Mouse (Mus musculus): Measurements from ENCODE around the gene Eif5b. TPM values are rescaled to one million over a fixed set of nuclear protein-coding genes. Genes with fewer than 3 reads are reported as not detected.

Gene Eif5b
- total and polyA plus RNA-seq, 2 experiments: 3.4 to 17.1 TPM

DNA sequence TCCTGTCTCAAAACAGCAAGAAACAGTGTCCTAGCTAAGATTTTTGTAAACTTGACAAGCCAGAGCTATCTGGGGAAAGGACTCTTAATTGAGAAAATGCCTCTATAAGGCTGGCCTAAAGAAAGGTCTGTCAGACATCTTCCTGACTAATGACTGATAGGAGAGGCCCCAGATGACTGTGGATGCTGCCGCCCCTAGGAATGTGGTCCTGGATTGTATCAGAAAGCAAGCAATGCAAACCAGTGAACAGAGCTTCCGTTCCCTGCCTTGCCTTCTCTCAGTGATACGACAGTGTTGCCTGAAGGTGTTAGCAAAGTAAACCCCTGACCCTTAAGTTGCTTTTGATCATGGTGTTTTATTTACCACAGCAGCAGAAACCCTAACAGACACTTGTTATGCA is 106.0 kb downstream of the Eif5b start:
- Histone ChIP-seq H3K4me1 (ENCODE audit: control insufficient read depth, insufficient read depth, low read length) (no peaks in the 10 kb centered on the region), H3K9ac (ENCODE audit: low read depth, low read length) (no peak overlapping the region), H3K4me3 (ENCODE audit: insufficient read depth, low read depth, low read length) (no peak overlapping the region), H3K36me3 (ENCODE audit: control insufficient read depth, insufficient read depth, low read length) (peaks cover 17% of the 10 kb centered on the region), H3K27ac (replicated peaks; ENCODE audit: insufficient read depth, low read depth, low read length) (no peak overlapping the region), H3K27me3 (ENCODE audit: control insufficient read depth, insufficient read depth, low read length) (no peaks in the 10 kb centered on the region), H3K79me2 (ENCODE audit: control insufficient read depth, insufficient read depth, low read length) (peaks cover 11% of the 10 kb centered on the region)
- no peak for DNase-seq (ENCODE audit: extremely low read depth, low read depth, low spot score)
- WGBS: 84% methylated on average over 3 of the region's 3 CpGs
- TF ChIP-seq CTCF (IDR thresholded peaks at IDR 0.05; ENCODE audit: low read depth, low read length) (no peak), POLR2A (IDR thresholded peaks at IDR 0.05; ENCODE audit: extremely low read depth, insufficient read depth, low read length) (no peak)

Other genes with a start within 250 kb of the Eif5b start
- 1.2 and 1.4 TPM in 2 replicates for gene Tsga10, start 131.6 kb upstream of the Eif5b start, total RNA-seq (2014; rRNA removed)
- 0.24 and 0.30 TPM in 2 replicates for gene Tsga10, start 131.6 kb upstream of the Eif5b start, polyA plus RNA-seq (2012; rRNA removed)
- gene Lipt1, start 126.3 kb upstream of the Eif5b start, total RNA-seq (2014; rRNA removed): 10.2 and 10.3 TPM in 2 replicates
- gene Lipt1, start 126.3 kb upstream of the Eif5b start, polyA plus RNA-seq (2012; rRNA removed): 2.2 and 3.1 TPM in 2 replicates
- 8.6 and 10.7 TPM in 2 replicates for gene Mitd1, start 107.6 kb upstream of the Eif5b start, total RNA-seq (2014; rRNA removed)
- gene Mitd1, start 107.6 kb upstream of the Eif5b start, polyA plus RNA-seq (2012; rRNA removed): 3.5 and 4.6 TPM in 2 replicates
- 83.6 and 111 TPM in 2 replicates for gene Mrpl30, start 107.5 kb upstream of the Eif5b start, total RNA-seq (2014; rRNA removed)
- gene Mrpl30, start 107.5 kb upstream of the Eif5b start, polyA plus RNA-seq (2012; rRNA removed): 46.4 and 65.0 TPM in 2 replicates
- not detected in 2 replicates for gene Lyg2, start 81.5 kb upstream of the Eif5b start, total RNA-seq (2014; rRNA removed)
- not detected in 2 replicates for gene Lyg2, start 81.5 kb upstream of the Eif5b start, polyA plus RNA-seq (2012; rRNA removed)
- gene Lyg1, start 40.3 kb upstream of the Eif5b start, total RNA-seq (2014; rRNA removed): not detected in 2 replicates
- gene Lyg1, start 40.3 kb upstream of the Eif5b start, polyA plus RNA-seq (2012; rRNA removed): not detected in 2 replicates
- gene Txndc9, start 117 bp upstream of the Eif5b start, total RNA-seq (2014; rRNA removed): 22.7 and 33.8 TPM in 2 replicates
- 4.9 and 6.7 TPM in 2 replicates for gene Txndc9, start 117 bp upstream of the Eif5b start, polyA plus RNA-seq (2012; rRNA removed)
- gene Rev1, start 131.8 kb downstream of the Eif5b start, total RNA-seq (2014; rRNA removed): 18.3 and 20.1 TPM in 2 replicates
- 4.1 and 6.9 TPM in 2 replicates for gene Rev1, start 131.8 kb downstream of the Eif5b start, polyA plus RNA-seq (2012; rRNA removed)

Measured in liver, adult 2 months (tissue).